Mouse (Mus musculus): ENCODE measurements around the gene Gm21904.
"Not testable (repeated sequence)": the region's sequence is repeated elsewhere in the genome, so short reads cannot be mapped to it uniquely, and the experiment has no call there.

Gm21904 gene

GRCm38 (mm10) chrY:17846166-17846565, at the start of gene Gm21904:
Gene Gm21904, minus strand, starts transcription at chrY:17846266.
- DNase-seq (ENCODE audit: low spot score in 2 of 2): not testable (repeated sequence)

DNA sequence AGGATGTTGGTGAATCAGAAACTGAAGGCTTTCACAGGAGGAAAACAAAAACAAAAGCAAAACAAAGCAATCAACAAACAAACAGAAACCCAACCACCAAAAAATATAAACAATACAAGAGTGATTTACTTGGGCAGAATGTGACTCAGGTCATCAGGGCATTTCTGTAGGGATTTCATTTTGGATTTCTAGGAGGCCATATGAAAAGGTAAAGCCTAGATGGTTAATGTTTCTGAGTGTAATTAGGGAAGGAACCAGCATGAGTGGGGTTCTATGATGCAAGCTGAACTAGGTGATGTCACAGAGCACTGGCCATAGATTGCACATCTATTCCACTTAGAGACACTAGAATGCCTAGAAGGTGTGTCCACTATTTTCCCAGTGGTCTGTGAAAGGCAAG, 28.4 kb upstream of the Gm21904 start, which contains the start of the genes Gm20772 and Gm20831:
Gene Gm20772, plus strand, starts transcription at position 301 of the 400 bp plus-strand sequence.
Gene Gm20831, plus strand, starts transcription at position 301 of the 400 bp plus-strand sequence.
- DNase-seq (ENCODE audit: low spot score in 2 of 2): not testable (repeated sequence)
